ENCODE assay signal across 25 mouse cellular contexts in the genomic region with DNA sequence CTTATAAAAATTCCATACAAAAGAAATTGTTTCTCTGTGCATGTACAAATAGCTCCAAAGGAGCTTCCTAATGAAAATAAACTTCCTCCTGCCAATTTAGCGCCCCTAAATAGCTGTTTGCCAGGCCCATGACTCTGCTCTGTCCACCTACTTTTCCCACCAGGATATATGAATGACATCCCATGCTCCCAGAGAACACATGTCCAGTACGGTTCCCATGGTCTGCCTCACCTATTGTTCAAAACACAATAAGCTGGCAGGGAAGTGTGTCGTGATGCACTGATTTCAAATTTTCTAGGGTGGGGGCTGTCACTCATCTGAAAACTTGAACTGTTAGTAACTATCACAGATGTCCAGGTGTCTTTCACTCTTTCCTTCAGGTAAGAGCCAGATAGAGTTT.
A peak's percentile ranks its signal among the peaks of the same experiment; 100 is the strongest.
DNase-seq lines count a peak whose midpoint lies in the region; ATAC-seq lines count a peak whose summit lies in the region.
"Had no signal": no experiment of that assay in that cellular context is flagged by ENCODE, and none has a peak within 500 bp of the region (broad histone marks: within the 10 kb centered on the region; RNA-seq: fewer than 3 reads in every experiment).

No protein-coding gene starts in this region.

- no peak overlapping the region for H3K27ac ChIP-seq in kidney, embryonic 14.5 days (ENCODE audit: low read depth, low read length)
- H3K27ac ChIP-seq: embryonic facial prominence, embryonic 12.5 days; hindbrain, embryonic 12.5 days; limb, embryonic 13.5 days; liver, embryonic 12.5 days; lung, embryonic 15.5 days; midbrain, embryonic 12.5 days; neural tube, embryonic 15.5 days had no signal

- no peak for ATAC-seq in kidney, embryonic 14.5 days (ENCODE audit: low FRiP score, low TSS enrichment)
- ATAC-seq: CD4-positive, CD25-positive, alpha-beta regulatory T cell, adult 4 months; forebrain, postnatal 0 days; intestine, postnatal 0 days; liver, embryonic 12.5 days had no signal

- DNase-seq in heart, adult 18-20 months, result peak; percentile 28 to 61
- no peak for DNase-seq in heart, postnatal 4 days
- DNase-seq in kidney, postnatal 10 days, result peak; percentile 15
- DNase-seq in lung, postnatal 10 days, result peak; percentile 13
- no peak for DNase-seq in lung, adult 18-20 months
- DNase-seq in layer of hippocampus, adult 8-10 months (ENCODE audit: low spot score in 2 of 2), result no peak
- DNase-seq in cerebellum, adult 11 months, result no peak
- DNase-seq: adrenal gland, postnatal 14 days; cerebellum, adult 11-12 months; cerebellum, postnatal 10 days; forebrain, postnatal 0 days; gastrocnemius, postnatal 25 days; right cerebral cortex, adult 18-20 months; thymus, adult 18-20 months; thymus, postnatal 36 days had no signal

- H3K9ac ChIP-seq in kidney, embryonic 14.5 days (ENCODE audit: low read depth, low read length), result no peak overlapping the region
- H3K9ac ChIP-seq: embryonic facial prominence, embryonic 12.5 days; forebrain, postnatal 0 days; hindbrain, embryonic 12.5 days; limb, embryonic 13.5 days; liver, embryonic 12.5 days; lung, embryonic 15.5 days; midbrain, embryonic 12.5 days; neural tube, embryonic 15.5 days had no signal

- WGBS in kidney, embryonic 14.5 days, result 80% methylated on average over 3 of the region's 3 CpGs

- no peaks in the 10 kb centered on the region for H3K9me3 ChIP-seq in kidney, embryonic 14.5 days (ENCODE audit: control insufficient read depth, low read length)
- H3K9me3 ChIP-seq: embryonic facial prominence, embryonic 12.5 days; hindbrain, embryonic 12.5 days; limb, embryonic 13.5 days; liver, embryonic 12.5 days; lung, embryonic 15.5 days; midbrain, embryonic 12.5 days; neural tube, embryonic 15.5 days had no signal

- no peaks in the 10 kb centered on the region for H3K27me3 ChIP-seq in kidney, embryonic 14.5 days (ENCODE audit: control insufficient read depth, insufficient read depth, low read length)
- H3K27me3 ChIP-seq: embryonic facial prominence, embryonic 12.5 days; hindbrain, embryonic 12.5 days; limb, embryonic 13.5 days; liver, embryonic 12.5 days; lung, embryonic 15.5 days; midbrain, embryonic 12.5 days; neural tube, embryonic 15.5 days had no signal

- no peak overlapping the region for H3K4me3 ChIP-seq in kidney, embryonic 14.5 days (ENCODE audit: low read length)
- H3K4me3 ChIP-seq: embryonic facial prominence, embryonic 12.5 days; hindbrain, embryonic 12.5 days; limb, embryonic 13.5 days; liver, embryonic 12.5 days; lung, embryonic 15.5 days; midbrain, embryonic 12.5 days; neural tube, embryonic 15.5 days had no signal

- H3K4me2 ChIP-seq in kidney, embryonic 14.5 days (replicated peaks; ENCODE audit: low read depth, low read length), result no peak overlapping the region
- H3K4me2 ChIP-seq: embryonic facial prominence, embryonic 12.5 days; hindbrain, embryonic 12.5 days; limb, embryonic 13.5 days; liver, embryonic 12.5 days; lung, embryonic 15.5 days; midbrain, embryonic 12.5 days; neural tube, embryonic 15.5 days had no signal

- H3K4me1 ChIP-seq in kidney, embryonic 14.5 days (ENCODE audit: control insufficient read depth, insufficient read depth, low read length), result no peaks in the 10 kb centered on the region
- H3K4me1 ChIP-seq: embryonic facial prominence, embryonic 12.5 days; hindbrain, embryonic 12.5 days; limb, embryonic 13.5 days; liver, embryonic 12.5 days; lung, embryonic 15.5 days; midbrain, embryonic 12.5 days; neural tube, embryonic 15.5 days had no signal

- H3K36me3 ChIP-seq in kidney, embryonic 14.5 days (ENCODE audit: control insufficient read depth, insufficient read depth, low read length), result no peaks in the 10 kb centered on the region
- H3K36me3 ChIP-seq: embryonic facial prominence, embryonic 12.5 days; hindbrain, embryonic 12.5 days; limb, embryonic 13.5 days; liver, embryonic 12.5 days; lung, embryonic 15.5 days; midbrain, embryonic 12.5 days; neural tube, embryonic 15.5 days had no signal

Comparison
In these comparisons a context has a peak if more than half of its experiments do, and no peak if none do; other contexts are left out.
1. DNase-seq: peak in heart, adult 18-20 months (2 of 2), kidney, postnatal 10 days (single experiment) and lung, postnatal 10 days (single experiment); none in heart, postnatal 4 days (single experiment), lung, adult 18-20 months (0 of 2), layer of hippocampus, adult 8-10 months (0 of 2) and cerebellum, adult 11 months (single experiment).